Comparison of ENCODE assay signal across 19 mouse cellular contexts in the genomic region with DNA sequence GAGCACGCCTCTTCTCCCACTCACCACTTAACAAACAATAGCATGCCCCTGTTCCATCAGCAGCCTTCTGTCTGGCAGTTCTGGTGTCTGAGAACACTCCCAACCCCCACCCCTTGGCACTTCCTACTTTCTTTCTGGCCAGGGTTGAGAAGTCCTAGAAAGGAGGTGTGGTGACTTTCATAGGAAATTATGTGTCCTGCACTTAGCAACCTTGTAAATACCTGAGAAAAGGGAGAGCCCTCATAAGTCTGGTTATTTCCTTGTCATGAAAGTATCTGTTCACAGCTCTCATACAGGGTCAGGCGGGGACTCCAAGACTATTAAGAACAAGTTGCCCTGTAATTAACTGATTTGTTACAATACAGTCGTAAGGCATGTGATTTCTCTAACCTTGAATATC.
DNase-seq lines count a peak whose midpoint lies in the region; ATAC-seq and TF ChIP-seq lines count a peak whose summit lies in the region.
"Had no signal": no experiment of that assay in that cellular context is flagged by ENCODE, and none has a peak within 500 bp of the region (broad histone marks: within the 10 kb centered on the region; RNA-seq: fewer than 3 reads in every experiment).

No protein-coding gene starts in this region.

- H3K4me3 ChIP-seq in embryonic facial prominence, embryonic 14.5 days (ENCODE audit: low read depth, low read length) = no peak overlapping the region
- H3K4me3 ChIP-seq in embryonic facial prominence, embryonic 10.5 days = no peak overlapping the region
- H3K4me3 ChIP-seq in kidney, embryonic 14.5 days (ENCODE audit: low read length) = no peak overlapping the region
- no peak overlapping the region for H3K4me3 ChIP-seq in intestine, postnatal 0 days (ENCODE audit: low read depth, low read length)
- H3K4me3 ChIP-seq: forebrain, embryonic 15.5 days; heart, embryonic 10.5 days; hindbrain, embryonic 12.5 days; neural tube, embryonic 15.5 days had no signal

- WGBS in embryonic facial prominence, embryonic 14.5 days = 69% methylated on average over 3 of the region's 3 CpGs
- 71% methylated on average over 3 of the region's 3 CpGs for WGBS in embryonic facial prominence, embryonic 10.5 days
- 67% methylated on average over 3 of the region's 3 CpGs for WGBS in kidney, embryonic 14.5 days
- WGBS in intestine, postnatal 0 days = 39% methylated on average over 3 of the region's 3 CpGs

- no peak for TF ChIP-seq CTCF in intestine, postnatal 0 days (IDR thresholded peaks at IDR 0.05; ENCODE audit: low read depth)

- H3K9me3 ChIP-seq in embryonic facial prominence, embryonic 14.5 days (ENCODE audit: control insufficient read depth, low read length) = no peaks in the 10 kb centered on the region
- H3K9me3 ChIP-seq in embryonic facial prominence, embryonic 10.5 days = no peaks in the 10 kb centered on the region
- no peaks in the 10 kb centered on the region for H3K9me3 ChIP-seq in kidney, embryonic 14.5 days (ENCODE audit: control insufficient read depth, low read length)
- no peaks in the 10 kb centered on the region for H3K9me3 ChIP-seq in intestine, postnatal 0 days (ENCODE audit: control insufficient read depth)
- H3K9me3 ChIP-seq: forebrain, embryonic 15.5 days; heart, embryonic 10.5 days; hindbrain, embryonic 12.5 days; neural tube, embryonic 15.5 days had no signal

- H3K36me3 ChIP-seq in embryonic facial prominence, embryonic 14.5 days (ENCODE audit: control insufficient read depth, insufficient read depth, low read length) = no peaks in the 10 kb centered on the region
- H3K36me3 ChIP-seq in embryonic facial prominence, embryonic 10.5 days (replicated peaks) = no peaks in the 10 kb centered on the region
- H3K36me3 ChIP-seq in kidney, embryonic 14.5 days (ENCODE audit: control insufficient read depth, insufficient read depth, low read length) = no peaks in the 10 kb centered on the region
- H3K36me3 ChIP-seq in intestine, postnatal 0 days (ENCODE audit: control insufficient read depth, insufficient read depth) = no peaks in the 10 kb centered on the region
- H3K36me3 ChIP-seq: forebrain, embryonic 15.5 days; heart, embryonic 10.5 days; hindbrain, embryonic 12.5 days; neural tube, embryonic 15.5 days had no signal

- H3K4me1 ChIP-seq in embryonic facial prominence, embryonic 14.5 days (ENCODE audit: control insufficient read depth, insufficient read depth, low read length) = no peaks in the 10 kb centered on the region
- no peaks in the 10 kb centered on the region for H3K4me1 ChIP-seq in embryonic facial prominence, embryonic 10.5 days
- no peaks in the 10 kb centered on the region for H3K4me1 ChIP-seq in kidney, embryonic 14.5 days (ENCODE audit: control insufficient read depth, insufficient read depth, low read length)
- H3K4me1 ChIP-seq in intestine, postnatal 0 days (replicated peaks; ENCODE audit: control insufficient read depth, insufficient read depth, low read length) = no peaks in the 10 kb centered on the region
- H3K4me1 ChIP-seq: forebrain, embryonic 15.5 days; hindbrain, embryonic 12.5 days; neural tube, embryonic 15.5 days had no signal

- H3K4me2 ChIP-seq in embryonic facial prominence, embryonic 14.5 days (ENCODE audit: low read depth, low read length) = no peak overlapping the region
- no peak overlapping the region for H3K4me2 ChIP-seq in kidney, embryonic 14.5 days (replicated peaks; ENCODE audit: low read depth, low read length)
- no peak overlapping the region for H3K4me2 ChIP-seq in intestine, postnatal 0 days (replicated peaks; ENCODE audit: low read depth)
- H3K4me2 ChIP-seq: forebrain, embryonic 15.5 days; hindbrain, embryonic 12.5 days; midbrain, embryonic 11.5 days; neural tube, embryonic 15.5 days had no signal

- ATAC-seq in embryonic facial prominence, embryonic 14.5 days (ENCODE audit: low read depth) = 0 out of 2 replicates have a peak, but pooled peaks have one; percentile 26
- ATAC-seq in kidney, embryonic 14.5 days (ENCODE audit: low FRiP score, low TSS enrichment) = no peak
- peak; percentile 95 for ATAC-seq in intestine, postnatal 0 days
- ATAC-seq: forebrain, embryonic 15.5 days had no signal

- H3K27ac ChIP-seq in embryonic facial prominence, embryonic 14.5 days (replicated peaks; ENCODE audit: low read depth, low read length) = no peak overlapping the region
- H3K27ac ChIP-seq in embryonic facial prominence, embryonic 10.5 days (replicated peaks) = no peak overlapping the region
- no peak overlapping the region for H3K27ac ChIP-seq in kidney, embryonic 14.5 days (ENCODE audit: low read depth, low read length)
- no peak overlapping the region for H3K27ac ChIP-seq in intestine, postnatal 0 days (ENCODE audit: low read depth, low read length)
- H3K27ac ChIP-seq: forebrain, embryonic 15.5 days; heart, embryonic 10.5 days; hindbrain, embryonic 12.5 days; neural tube, embryonic 15.5 days had no signal

- H3K27me3 ChIP-seq in embryonic facial prominence, embryonic 14.5 days (replicated peaks; ENCODE audit: control insufficient read depth, insufficient read depth, low read length) = no peaks in the 10 kb centered on the region
- no peaks in the 10 kb centered on the region for H3K27me3 ChIP-seq in embryonic facial prominence, embryonic 10.5 days (replicated peaks; ENCODE audit: low read depth, poor library complexity, severe bottlenecking)
- H3K27me3 ChIP-seq in kidney, embryonic 14.5 days (ENCODE audit: control insufficient read depth, insufficient read depth, low read length) = no peaks in the 10 kb centered on the region
- no peaks in the 10 kb centered on the region for H3K27me3 ChIP-seq in intestine, postnatal 0 days (replicated peaks; ENCODE audit: control insufficient read depth, insufficient read depth, low read length)
- H3K27me3 ChIP-seq: forebrain, embryonic 15.5 days; hindbrain, embryonic 12.5 days; neural tube, embryonic 15.5 days had no signal

- H3K9ac ChIP-seq in embryonic facial prominence, embryonic 14.5 days (ENCODE audit: low read depth, low read length) = no peak overlapping the region
- H3K9ac ChIP-seq in kidney, embryonic 14.5 days (ENCODE audit: low read depth, low read length) = no peak overlapping the region
- no peak overlapping the region for H3K9ac ChIP-seq in intestine, postnatal 0 days (ENCODE audit: low read depth, low read length)
- H3K9ac ChIP-seq: forebrain, embryonic 15.5 days; hindbrain, embryonic 12.5 days; neural tube, embryonic 15.5 days had no signal

- DNase-seq in embryonic facial prominence, embryonic 14.5 days (ENCODE audit: low spot score) = peak; percentile 5
- DNase-seq in embryonic facial prominence, embryonic 10.5 days (ENCODE audit: low spot score) = no peak
- peak; percentile 10 to 43 for DNase-seq in kidney, postnatal 25 days
- peak; percentile 53 for DNase-seq in testis, postnatal 10 days (ENCODE audit: low spot score)
- no peak for DNase-seq in urinary bladder, adult 2 months (ENCODE audit: low spot score)
- no peak for DNase-seq in right cerebral cortex, postnatal 10 days (ENCODE audit: low spot score in 2 of 2)
- DNase-seq: adrenal gland, postnatal 25 days; cerebellum, adult 9-10 months; gastrocnemius, postnatal 10 days; layer of hippocampus, postnatal 36 days; thymus, adult 18-20 months; thymus, postnatal 36 days had no signal

Comparison
In these comparisons a context has a peak if more than half of its experiments do, and no peak if none do; other contexts are left out.
1. DNase-seq: peak in embryonic facial prominence, embryonic 14.5 days (single experiment), kidney, postnatal 25 days (2 of 2) and testis, postnatal 10 days (single experiment); none in embryonic facial prominence, embryonic 10.5 days (single experiment), urinary bladder, adult 2 months (single experiment) and right cerebral cortex, postnatal 10 days (0 of 2).